In genomic region chr5:117836930-117837329, GRCm38 (mm10) we compare ENCODE assay signal across 9 mouse cellular contexts. TPM values are rescaled to one million over a fixed set of nuclear protein-coding genes. Genes with fewer than 3 reads are reported as not detected.
DNase-seq lines count a peak whose midpoint lies in the region; ATAC-seq and TF ChIP-seq lines count a peak whose summit lies in the region.
"Had no signal": no experiment of that assay in that cellular context is flagged by ENCODE, and none has a peak within 500 bp of the region (broad histone marks: within the 10 kb centered on the region; RNA-seq: fewer than 3 reads in every experiment).

No protein-coding gene starts in this region.

- TF ChIP-seq POLR2A in kidney, adult 2 months (IDR thresholded peaks at IDR 0.05; ENCODE audit: low read depth, low read length) = no peak

- no peak overlapping the region for H3K4me2 ChIP-seq in kidney, embryonic 14.5 days (replicated peaks; ENCODE audit: low read depth, low read length)

- no peak overlapping the region for H3K4me3 ChIP-seq in kidney, adult 2 months (ENCODE audit: insufficient read depth, low read depth, low read length)
- H3K4me3 ChIP-seq in kidney, embryonic 14.5 days (ENCODE audit: low read length) = no peak overlapping the region

- peaks cover 8% of the 10 kb centered on the region; the same call in 1 of the 2 replicates for H3K9me3 ChIP-seq in kidney, embryonic 14.5 days (ENCODE audit: control insufficient read depth, low read length)

- intact Hi-C loops in heart, postnatal 14 days (cut with DNase I) = loop anchor here (2.0 to 5.0 kb wide), 2 partner anchors 222 to 320 kb away; no protein-coding TSS in a partner anchor
- intact Hi-C loops in left cerebral cortex, postnatal 14 days (cut with DNase I) = loop anchor here (5.0 kb wide), 2 partner anchors 95 to 225 kb away; no protein-coding TSS in a partner anchor

- no peaks in the 10 kb centered on the region for H3K36me3 ChIP-seq in kidney, adult 2 months (ENCODE audit: control insufficient read depth, insufficient read depth, low read length)
- H3K36me3 ChIP-seq in kidney, embryonic 14.5 days (ENCODE audit: control insufficient read depth, insufficient read depth, low read length) = no peaks in the 10 kb centered on the region

- WGBS in kidney, adult 2 months = 1% methylated on average over 5 of the region's 5 CpGs
- 2% methylated on average over 5 of the region's 5 CpGs for WGBS in kidney, embryonic 14.5 days

- ATAC-seq in kidney, embryonic 14.5 days (ENCODE audit: low FRiP score, low TSS enrichment) = no peak
- ATAC-seq in erythroblast, adult 5-6 weeks (replicated peaks; ENCODE audit: low FRiP score, poor library complexity, severe bottlenecking) = no peak

- no peaks in the 10 kb centered on the region for H3K4me1 ChIP-seq in kidney, adult 2 months (ENCODE audit: control insufficient read depth, insufficient read depth, low read length)
- peaks cover 12% of the 10 kb centered on the region for H3K4me1 ChIP-seq in kidney, embryonic 14.5 days (ENCODE audit: control insufficient read depth, insufficient read depth, low read length)

- H3K27me3 ChIP-seq in kidney, adult 2 months (replicated peaks; ENCODE audit: control insufficient read depth, insufficient read depth, low read length) = no peaks in the 10 kb centered on the region
- H3K27me3 ChIP-seq in kidney, embryonic 14.5 days (ENCODE audit: control insufficient read depth, insufficient read depth, low read length) = peaks cover 24% of the 10 kb centered on the region

- H3K9ac ChIP-seq in kidney, embryonic 14.5 days (ENCODE audit: low read depth, low read length) = no peak overlapping the region

- TF ChIP-seq CTCF in kidney, adult 2 months (conservative IDR thresholded peaks at IDR 0.05; ENCODE audit: insufficient read depth, insufficient read length, low read depth, low read length) = peak; percentile 83

- DNase-seq in kidney, adult 2 months = peak; percentile 51
- peak; percentile 75 for DNase-seq in R1 (ENCODE audit: low read depth, low spot score)
- DNase-seq in cerebellum, postnatal 10 days = peak; percentile 91 to 96
- peak; percentile 60 to 78 for DNase-seq in heart, postnatal 14 days
- DNase-seq in left cerebral cortex, postnatal 14 days (ENCODE audit: low spot score in 2 of 2) = peak; percentile 68 to 87
- peak; percentile 55 for DNase-seq in retina, postnatal 7 days (ENCODE audit: low read depth, low spot score)

- no peak overlapping the region for H3K27ac ChIP-seq in kidney, adult 2 months (ENCODE audit: insufficient read depth, low read depth, low read length)
- H3K27ac ChIP-seq in kidney, embryonic 14.5 days (ENCODE audit: low read depth, low read length) = no peak overlapping the region

RNA-seq across cellular contexts. Expression of gene Nos1, which starts 56.1 kb away (rescaled TPM):
- polyA plus RNA-seq in kidney, adult 2 months (2012; rRNA removed) = 0.60 and 0.67 TPM in 2 replicates
- polyA plus RNA-seq in kidney, embryonic 14.5 days (2014; fragmentation: Nextera tagmentation; extraction: Ambion mirVana) = 0.76 and 0.96 TPM in 2 replicates
- under 1 TPM; 0.17 to 0.31 TPM for total RNA-seq in heart, postnatal 14 days (2021)
- total RNA-seq in left cerebral cortex, postnatal 14 days (2021) = 10 to 100 TPM; 19.9 to 27.6 TPM
- not detected in 2 replicates for total RNA-seq in erythroblast, adult 5-6 weeks (2015; ENCODE audit: low replicate concordance)
- 0.09 TPM in 1 of 2 replicates, not detected in the other for total RNA-seq in erythroblast, adult 5-6 weeks (2017; ENCODE audit: low replicate concordance)
- total RNA-seq: neutrophil, adult 5-6 weeks had no signal

Comparison
In these comparisons a context has a peak if more than half of its experiments do, and no peak if none do; other contexts are left out.
1. RNA of gene Nos1, which starts 56.1 kb away (total RNA-seq): 19.9 to 27.6 TPM in left cerebral cortex, postnatal 14 days; 0.17 to 0.31 TPM in heart, postnatal 14 days and 0.09 TPM in erythroblast, adult 5-6 weeks; every median in the first group is over 10 times any median in the second.
2. Peak in every context shown above with its lines, with median percentiles within 50 percentile points of each other: DNase-seq.